Mouse (Mus musculus) heart, postnatal 0 days (tissue): ENCODE results near the gene 4930402H24Rik. TPM values are rescaled to one million over a fixed set of nuclear protein-coding genes. Genes with fewer than 3 reads are reported as not detected.
A peak's percentile ranks its signal among the peaks of the same experiment; 100 is the strongest.

ENCODE experiments used
- ATAC-seq: fragments of 200-750 bp; cut with Nextera tagmentation; 2 replicates; pipeline ENCODE4 v1.8.0; 2017; ENCODE audit warnings: low read depth, moderate number of reproducible peaks, moderate library complexity; ENCODE audit not compliant: insufficient read depth
- DNase-seq: peaks from one replicate; pipeline ENCODE4 v3.0.0-alpha.2; 2016; ENCODE audit warnings: low spot score
- H3K27ac ChIP-seq: fragments of 300-500 bp; sonication (generic); 2 replicates; pipeline ENCODE4 v1.5.1; 2014; ENCODE audit warnings: low read depth, mild to moderate bottlenecking
- H3K27me3 ChIP-seq: fragments of 300-500 bp; sonication (generic); 2 replicates; pipeline ENCODE4 v1.6.1; 2014; ENCODE audit warnings: low read length, mixed read lengths; ENCODE audit not compliant: control insufficient read depth, insufficient read depth
- H3K36me3 ChIP-seq: fragments of 300-500 bp; sonication (generic); replicated peaks from 2 replicates; pipeline ENCODE4 v1.6.1; 2014; ENCODE audit warnings: low read length, mixed read lengths; ENCODE audit not compliant: control insufficient read depth, insufficient read depth
- H3K4me1 ChIP-seq: fragments of 300-500 bp; sonication (generic); 2 replicates; pipeline ENCODE4 v1.6.1; 2014; ENCODE audit warnings: antibody characterized with exemption; ENCODE audit not compliant: control insufficient read depth, insufficient read depth
- H3K4me2 ChIP-seq: fragments of 300-500 bp; sonication (generic); 2 replicates; pipeline ENCODE4 v1.6.1; 2014; ENCODE audit warnings: low read depth, mild to moderate bottlenecking, low read length, moderate library complexity
- H3K4me3 ChIP-seq: fragments of 300-500 bp; sonication (generic); 2 replicates; pipeline ENCODE4 v1.5.1; 2014; ENCODE audit warnings: low read depth, low read length
- H3K9ac ChIP-seq: fragments of 300-500 bp; sonication (generic); replicated peaks from 2 replicates; pipeline ENCODE4 v1.6.1; 2014; ENCODE audit warnings: low read depth, low read length, mixed read lengths
- H3K9me3 ChIP-seq: fragments of 300-500 bp; sonication (generic); replicated peaks from 2 replicates; pipeline ENCODE4 v1.6.1; 2016; ENCODE audit warnings: low read length; ENCODE audit not compliant: control insufficient read depth
- CTCF ChIP-seq: IDR thresholded peaks from 2 replicates; pipeline ENCODE4 v1.5.1; 2016; ENCODE audit warnings: antibody characterized with exemption, control low read depth, low read depth
- EP300 ChIP-seq: IDR thresholded peaks from 2 replicates; pipeline ENCODE4 v1.6.1; 2016; ENCODE audit warnings: antibody characterized with exemption, low read depth
- WGBS: fragments of 180-500 bp; shearing (Covaris S2); extraction: QIAGEN DNeasy Blood & Tissue Kit; methylation state at CpG from one replicate; pipeline ENCODE4 v1.1.7; 2014; 5-methylcytosine and 5-hydroxymethylcytosine counted together
- polyA plus RNA-seq: library from polyadenylated mRNA; unstranded; fragments of >200 nt; fragmentation: Nextera tagmentation; extraction: Ambion mirVana; gene quantifications from 2 replicates; pipeline ENCODE4 v1.2.1, GENCODE M21; 2015
- total RNA-seq: library from RNA; depleted of rRNA; stranded (reverse); fragments of >200 nt; gene quantifications from 2 replicates; pipeline ENCODE4 v1.2.3, GENCODE M21; 2014; ENCODE audit warnings: low replicate concordance

Gene 4930402H24Rik
- total and polyA plus RNA-seq, 2 experiments from 2014 or later, result 41.8 to 89.9 TPM

GRCm38 (mm10) chr2:130887456-130887855 lies 18.8 kb downstream of the 4930402H24Rik start:
- DNase-seq, result no peak
- TF ChIP-seq EP300 (no peak), CTCF (no peak)
- H3K4me1 ChIP-seq, result no peaks in the 10 kb centered on the region
- H3K27ac ChIP-seq, result no peak overlapping the region
- no peak overlapping the region for H3K9ac ChIP-seq
- no peak overlapping the region for H3K4me3 ChIP-seq
- WGBS, result 53% methylated on average over 1 of the region's 1 CpGs
- no peak for ATAC-seq
- no peaks in the 10 kb centered on the region for H3K9me3 ChIP-seq
- no peaks in the 10 kb centered on the region for H3K27me3 ChIP-seq
- H3K36me3 ChIP-seq, result no peaks in the 10 kb centered on the region
- H3K4me2 ChIP-seq, result no peak overlapping the region

- Histone ChIP-seq H3K4me3 (no peak overlapping the region), H3K36me3 (no peaks in the 10 kb centered on the region), H3K27me3 (no peaks in the 10 kb centered on the region), H3K9ac (no peak overlapping the region), H3K4me1 (no peaks in the 10 kb centered on the region), H3K4me2 (no peak overlapping the region), H3K27ac (no peak overlapping the region), H3K9me3 (no peaks in the 10 kb centered on the region)
- DNase-seq (no peak), ATAC-seq (no peak)
- TF ChIP-seq CTCF (no peak), EP300 (no peak)
Observed at GRCm38 (mm10) chr2:130886983-130887382, 19.2 kb downstream of the 4930402H24Rik start.

GRCm38 (mm10) chr2:130877376-130877775 lies 28.8 kb downstream of the 4930402H24Rik start:
- Histone ChIP-seq H3K4me2 (no peak overlapping the region), H3K4me3 (no peak overlapping the region), H3K27ac (no peak overlapping the region), H3K9me3 (no peaks in the 10 kb centered on the region), H3K36me3 (no peaks in the 10 kb centered on the region), H3K27me3 (no peaks in the 10 kb centered on the region), H3K4me1 (no peaks in the 10 kb centered on the region), H3K9ac (no peak overlapping the region)
- ATAC-seq, result no peak
- WGBS, result 54% methylated on average over 3 of the region's 3 CpGs
- no peak for TF ChIP-seq CTCF
- no peak for TF ChIP-seq EP300
- DNase-seq, result no peak

GRCm38 (mm10) chr2:130870916-130871315 lies 35.3 kb downstream of the 4930402H24Rik start:
- Histone ChIP-seq H3K4me2 (no peak overlapping the region), H3K4me3 (no peak overlapping the region), H3K27me3 (no peaks in the 10 kb centered on the region), H3K9ac (no peak overlapping the region), H3K27ac (no peak overlapping the region), H3K4me1 (no peaks in the 10 kb centered on the region), H3K9me3 (no peaks in the 10 kb centered on the region), H3K36me3 (no peaks in the 10 kb centered on the region)
- no peak for DNase-seq
- WGBS, result 89% methylated on average over 5 of the region's 5 CpGs
- TF ChIP-seq CTCF (no peak), EP300 (no peak)
- ATAC-seq, result no peak

- H3K36me3 ChIP-seq, result no peaks in the 10 kb centered on the region
- no peaks in the 10 kb centered on the region for H3K27me3 ChIP-seq
- H3K4me2 ChIP-seq, result no peak overlapping the region
- ATAC-seq (peak; percentile 58), DNase-seq (peak; percentile 49)
- 57% methylated on average over 3 of the region's 3 CpGs for WGBS
- TF ChIP-seq EP300 (peak; percentile 65; the same call in 1 of the 2 replicates), CTCF (no peak)
- no peak overlapping the region for H3K4me3 ChIP-seq
- peak overlapping the region; percentile 73 for H3K27ac ChIP-seq
- no peaks in the 10 kb centered on the region for H3K9me3 ChIP-seq
- H3K9ac ChIP-seq, result no peak overlapping the region
- H3K4me1 ChIP-seq, result peaks cover 5% of the 10 kb centered on the region; the same call in 1 of the 2 replicates
Observed at GRCm38 (mm10) chr2:130862091-130862490, 44.1 kb downstream of the 4930402H24Rik start.

- Histone ChIP-seq H3K4me3 (no peak overlapping the region), H3K4me1 (peaks cover 11% of the 10 kb centered on the region; the same call in 1 of the 2 replicates), H3K9ac (no peak overlapping the region), H3K36me3 (no peaks in the 10 kb centered on the region), H3K9me3 (no peaks in the 10 kb centered on the region), H3K4me2 (no peak overlapping the region), H3K27ac (no peak overlapping the region), H3K27me3 (no peaks in the 10 kb centered on the region)
- ATAC-seq (no peak), DNase-seq (no peak)
- 92% methylated on average over 1 of the region's 1 CpGs for WGBS
- TF ChIP-seq CTCF, result no peak
- no peak for TF ChIP-seq EP300
Observed at GRCm38 (mm10) chr2:130852964-130853363, 53.2 kb downstream of the 4930402H24Rik start.
